Mouse (Mus musculus) forebrain, embryonic 10.5 days (tissue): ENCODE results near the gene Mtor. TPM values are rescaled to one million over a fixed set of nuclear protein-coding genes. Genes with fewer than 3 reads are reported as not detected.

Experiments
- DNase-seq: peaks from one replicate; pipeline ENCODE4 v3.0.0-alpha.2; 2017; ENCODE audit warnings: low spot score; ENCODE audit errors: extremely low spot score
- H3K27ac ChIP-seq: fragments of 300-500 bp; sonication (generic); 2 replicates; pipeline ENCODE4 v1.5.1; 2016; ENCODE audit warnings: mild to moderate bottlenecking
- H3K27me3 ChIP-seq: fragments of 300-500 bp; sonication (generic); 2 replicates; pipeline ENCODE4 v1.6.1; 2016; ENCODE audit warnings: mild to moderate bottlenecking; ENCODE audit not compliant: poor library complexity, severe bottlenecking
- H3K36me3 ChIP-seq: fragments of 300-500 bp; sonication (generic); replicated peaks from 2 replicates; pipeline ENCODE4 v1.6.1; 2016; ENCODE audit warnings: mild to moderate bottlenecking, moderate library complexity
- H3K4me1 ChIP-seq: fragments of 300-500 bp; sonication (generic); 2 replicates; pipeline ENCODE4 v1.6.1; 2016
- H3K4me3 ChIP-seq: fragments of 300-500 bp; sonication (generic); 2 replicates; pipeline ENCODE4 v1.5.1; 2016; ENCODE audit warnings: mild to moderate bottlenecking, moderate library complexity
- H3K9me3 ChIP-seq: fragments of 300-500 bp; sonication (generic); 2 replicates; pipeline ENCODE4 v1.6.1; 2016; ENCODE audit warnings: mild to moderate bottlenecking, moderate library complexity
- WGBS: fragments of 180-500 bp; shearing (Covaris S2); methylation state at CpG from one replicate; pipeline ENCODE4 v1.1.7; 2016; 5-methylcytosine and 5-hydroxymethylcytosine counted together
- polyA plus RNA-seq: library from polyadenylated mRNA; unstranded; fragments of >200 nt; fragmentation: Nextera tagmentation; extraction: Ambion mirVana; gene quantifications from 2 replicates; pipeline ENCODE4 v1.2.1, GENCODE M21; 2016

The Mtor gene
- polyA plus RNA-seq, 1 experiment from 2014 or later: 27.0 TPM

GRCm38 (mm10) chr4:148573222-148573621 is 124.8 kb downstream of the Mtor start:
- WGBS: 94% methylated on average over 7 of the region's 7 CpGs
- no peak for DNase-seq
- no peak overlapping the region for H3K4me3 ChIP-seq
- no peak overlapping the region for H3K27ac ChIP-seq
- peaks cover 100% of the 10 kb centered on the region for H3K36me3 ChIP-seq
- H3K27me3 ChIP-seq: no peaks in the 10 kb centered on the region
- H3K4me1 ChIP-seq: no peaks in the 10 kb centered on the region
- no peaks in the 10 kb centered on the region for H3K9me3 ChIP-seq

GRCm38 (mm10) chr4:148580765-148581164 is 132.4 kb downstream of the Mtor start:
- Histone ChIP-seq H3K4me1 (no peaks in the 10 kb centered on the region), H3K27ac (no peak overlapping the region), H3K27me3 (no peaks in the 10 kb centered on the region), H3K36me3 (peaks cover 78% of the 10 kb centered on the region), H3K9me3 (no peaks in the 10 kb centered on the region), H3K4me3 (no peak overlapping the region)
- WGBS: 91% methylated on average over 9 of the region's 9 CpGs
- no peak for DNase-seq

- no peak for DNase-seq
- H3K27ac ChIP-seq: no peak overlapping the region
- no peaks in the 10 kb centered on the region for H3K9me3 ChIP-seq
- no peaks in the 10 kb centered on the region for H3K4me1 ChIP-seq
- no peak overlapping the region for H3K4me3 ChIP-seq
- H3K27me3 ChIP-seq: no peaks in the 10 kb centered on the region
- peaks cover 71% of the 10 kb centered on the region for H3K36me3 ChIP-seq
- WGBS: 94% methylated on average over 5 of the region's 5 CpGs
Measured at GRCm38 (mm10) chr4:148581422-148581821, 133.0 kb downstream of the Mtor start.

GRCm38 (mm10) chr4:148583257-148583656 is 134.8 kb downstream of the Mtor start:
- Histone ChIP-seq H3K4me3 (no peak overlapping the region), H3K9me3 (no peaks in the 10 kb centered on the region), H3K36me3 (peaks cover 53% of the 10 kb centered on the region), H3K27ac (no peak overlapping the region), H3K4me1 (no peaks in the 10 kb centered on the region), H3K27me3 (no peaks in the 10 kb centered on the region)
- DNase-seq: no peak
- WGBS: 82% methylated on average over 4 of the region's 4 CpGs

- DNase-seq: no peak
Measured at GRCm38 (mm10) chr4:148586648-148587047, 138.2 kb downstream of the Mtor start.

GRCm38 (mm10) chr4:148588793-148589192 is 140.4 kb downstream of the Mtor start:
- H3K27ac ChIP-seq: no peak overlapping the region
- H3K36me3 ChIP-seq: peaks cover 15% of the 10 kb centered on the region
- WGBS: 86% methylated on average over 9 of the region's 9 CpGs
- no peak overlapping the region for H3K4me3 ChIP-seq
- no peak for DNase-seq
- H3K9me3 ChIP-seq: no peaks in the 10 kb centered on the region
- H3K4me1 ChIP-seq: peaks cover 29% of the 10 kb centered on the region
- no peaks in the 10 kb centered on the region for H3K27me3 ChIP-seq

More at GRCm38 (mm10) chr4:148586648-148587047, 138.2 kb downstream of the Mtor start:
- no peak overlapping the region for H3K4me3 ChIP-seq
- H3K27me3 ChIP-seq: no peaks in the 10 kb centered on the region
- H3K4me1 ChIP-seq: peaks cover 8% of the 10 kb centered on the region
- no peaks in the 10 kb centered on the region for H3K9me3 ChIP-seq
- WGBS: 87% methylated on average over 9 of the region's 9 CpGs
- H3K27ac ChIP-seq: no peak overlapping the region
- H3K36me3 ChIP-seq: peaks cover 19% of the 10 kb centered on the region

- Histone ChIP-seq H3K4me1 (peaks cover 35% of the 10 kb centered on the region), H3K9me3 (no peaks in the 10 kb centered on the region), H3K36me3 (peaks cover 23% of the 10 kb centered on the region), H3K4me3 (no peak overlapping the region), H3K27me3 (no peaks in the 10 kb centered on the region), H3K27ac (no peak overlapping the region)
- 63% methylated on average over 7 of the region's 8 CpGs for WGBS
- DNase-seq: no peak
Measured at GRCm38 (mm10) chr4:148589565-148589964, 141.2 kb downstream of the Mtor start.

GRCm38 (mm10) chr4:148590421-148591170 is 142.2 kb downstream of the Mtor start:
- DNase-seq: peak; percentile 46
- peak overlapping the region; percentile 95 for H3K4me3 ChIP-seq
- H3K36me3 ChIP-seq: peaks cover 33% of the 10 kb centered on the region
- peaks cover 46% of the 10 kb centered on the region for H3K4me1 ChIP-seq
- H3K9me3 ChIP-seq: no peaks in the 10 kb centered on the region
- no peaks in the 10 kb centered on the region for H3K27me3 ChIP-seq
- peak overlapping the region; percentile 93 for H3K27ac ChIP-seq
- WGBS: 11% methylated on average over 18 of the region's 18 CpGs

- Histone ChIP-seq H3K36me3 (peaks cover 40% of the 10 kb centered on the region), H3K4me3 (peak within 1 kb of the TSS; percentile 95), H3K27me3 (no peaks in the 10 kb centered on the region), H3K4me1 (peaks cover 52% of the 10 kb centered on the region), H3K27ac (peak within 1 kb of the TSS; percentile 93), H3K9me3 (no peaks in the 10 kb centered on the region)
- WGBS: under 1% methylated on average over 42 of the region's 50 CpGs
- peak; percentile 95 for DNase-seq
Measured at GRCm38 (mm10) chr4:148591171-148591630, 142.8 kb downstream of the Mtor start, which contains the start of gene Srm. Srm (plus strand) TSS chr4:148591503.

- under 1% methylated on average over 53 of the region's 53 CpGs for WGBS
Measured at GRCm38 (mm10) chr4:148591637-148592380, 143.4 kb downstream of the Mtor start.

GRCm38 (mm10) chr4:148593996-148594395 is 145.6 kb downstream of the Mtor start:
- Histone ChIP-seq H3K4me1 (peaks cover 54% of the 10 kb centered on the region), H3K4me3 (peak overlapping the region; percentile 95; the same call in 1 of the 2 replicates), H3K9me3 (peaks cover 10% of the 10 kb centered on the region; the same call in 1 of the 2 replicates), H3K36me3 (peaks cover 67% of the 10 kb centered on the region), H3K27ac (no peak overlapping the region), H3K27me3 (no peaks in the 10 kb centered on the region)
- 96% methylated on average over 11 of the region's 11 CpGs for WGBS
- no peak for DNase-seq

More at GRCm38 (mm10) chr4:148591637-148592380, 143.4 kb downstream of the Mtor start:
- Histone ChIP-seq H3K27me3 (no peaks in the 10 kb centered on the region), H3K9me3 (no peaks in the 10 kb centered on the region), H3K4me3 (peak overlapping the region; percentile 95), H3K27ac (peak overlapping the region; percentile 93), H3K4me1 (peaks cover 54% of the 10 kb centered on the region), H3K36me3 (peaks cover 46% of the 10 kb centered on the region)
- DNase-seq: peak; percentile 39

- 81% methylated on average over 6 of the region's 6 CpGs for WGBS
- Histone ChIP-seq H3K27me3 (no peaks in the 10 kb centered on the region), H3K4me3 (no peak overlapping the region), H3K4me1 (peaks cover 49% of the 10 kb centered on the region), H3K27ac (peak overlapping the region; percentile 32; the same call in 1 of the 2 replicates), H3K36me3 (peaks cover 81% of the 10 kb centered on the region), H3K9me3 (peaks cover 15% of the 10 kb centered on the region; the same call in 1 of the 2 replicates)
- no peak for DNase-seq
Measured at GRCm38 (mm10) chr4:148595916-148596315, 147.5 kb downstream of the Mtor start.
